Mouse (Mus musculus) forebrain, embryonic 12.5 days (tissue): ENCODE results near the gene Gm47289. TPM values are rescaled to one million over a fixed set of nuclear protein-coding genes. Genes with fewer than 3 reads are reported as not detected.

Experiments used
- polyA plus RNA-seq: library from polyadenylated mRNA; unstranded; fragments of >200 nt; fragmentation: Nextera tagmentation; extraction: Ambion mirVana; gene quantifications from 2 replicates; pipeline ENCODE4 v1.2.1, GENCODE M21; 2016

The Gm47289 gene
- polyA plus RNA-seq, 1 experiment from 2014 or later = not detected

Other genes starting within 250 kb of the Gm47289 start
- 9.0 and 9.6 TPM in 2 replicates for gene Ctdspl, start 232.7 kb upstream of the Gm47289 start, polyA plus RNA-seq
- 6.8 and 6.9 TPM in 2 replicates for gene Vill, start 106.4 kb upstream of the Gm47289 start, polyA plus RNA-seq
- 11.0 and 16.8 TPM in 2 replicates for gene Plcd1, start 65.7 kb upstream of the Gm47289 start, polyA plus RNA-seq
- gene Dlec1, start 56.7 kb upstream of the Gm47289 start, polyA plus RNA-seq = 0.79 and 1.0 TPM in 2 replicates
- gene Acaa1b, start 2.1 kb upstream of the Gm47289 start, polyA plus RNA-seq = 0.95 and 2.1 TPM in 2 replicates
- not detected in 2 replicates for gene Slc22a13, start 49.9 kb downstream of the Gm47289 start, polyA plus RNA-seq
- gene Oxsr1, start 163.3 kb downstream of the Gm47289 start, polyA plus RNA-seq = 19.9 and 21.6 TPM in 2 replicates
- 73.4 and 75.9 TPM in 2 replicates for gene Acaa1a, start 180.5 kb downstream of the Gm47289 start, polyA plus RNA-seq
- 5.6 and 5.9 TPM in 2 replicates for gene Myd88, start 182.2 kb downstream of the Gm47289 start, polyA plus RNA-seq
- gene Xylb, start 198.2 kb downstream of the Gm47289 start, polyA plus RNA-seq = 7.0 and 7.4 TPM in 2 replicates
- gene Slc22a14, start 206.4 kb downstream of the Gm47289 start, polyA plus RNA-seq = not detected in 2 replicates
- gene Acvr2b, start 243.0 kb downstream of the Gm47289 start, polyA plus RNA-seq = 86.0 and 104 TPM in 2 replicates